Mouse (Mus musculus): Measurements from ENCODE around the gene Bcdin3d. TPM values are rescaled to one million over a fixed set of nuclear protein-coding genes. Genes with fewer than 3 reads are reported as not detected.

Gene Bcdin3d
- 6.8 and 9.1 TPM in 2 replicates for polyA plus RNA-seq (2015; fragmentation: Nextera tagmentation; extraction: Ambion mirVana)

GRCm38 (mm10) chr15:99474576-99474926 lies at the start of gene Bcdin3d:
Gene Bcdin3d (minus strand): TSS chr15:99474730.

GRCm38 (mm10) chr15:99457606-99458401 lies 16.7 kb downstream of the Bcdin3d start, which contains the start of gene Nckap5l:
Gene Nckap5l (minus strand): TSS chr15:99457748.

Other genes with a start within 250 kb of the Bcdin3d start
- gene Kcnh3, start 249.9 kb downstream of the Bcdin3d start, polyA plus RNA-seq (2015; fragmentation: Nextera tagmentation; extraction: Ambion mirVana): 0.93 and 1.0 TPM in 2 replicates
- 84.0 and 84.4 TPM in 2 replicates for gene Mcrs1, start 222.8 kb downstream of the Bcdin3d start, polyA plus RNA-seq (2015; fragmentation: Nextera tagmentation; extraction: Ambion mirVana)
- gene Prpf40b, start 179.6 kb downstream of the Bcdin3d start, polyA plus RNA-seq (2015; fragmentation: Nextera tagmentation; extraction: Ambion mirVana): 27.4 and 36.5 TPM in 2 replicates
- gene Fam186b, start 178.8 kb downstream of the Bcdin3d start, polyA plus RNA-seq (2015; fragmentation: Nextera tagmentation; extraction: Ambion mirVana): 0.95 and 1.5 TPM in 2 replicates
- gene Fmnl3, start 104.2 kb downstream of the Bcdin3d start, polyA plus RNA-seq (2015; fragmentation: Nextera tagmentation; extraction: Ambion mirVana): 13.8 and 15.7 TPM in 2 replicates
- gene Tmbim6, start 81.8 kb downstream of the Bcdin3d start, polyA plus RNA-seq (2015; fragmentation: Nextera tagmentation; extraction: Ambion mirVana): 285 and 508 TPM in 2 replicates
- 7.1 and 9.6 TPM in 2 replicates for gene Nckap5l, start 17.0 kb downstream of the Bcdin3d start, polyA plus RNA-seq (2015; fragmentation: Nextera tagmentation; extraction: Ambion mirVana)
- gene Faim2, start 53.4 kb upstream of the Bcdin3d start, polyA plus RNA-seq (2015; fragmentation: Nextera tagmentation; extraction: Ambion mirVana): 12.9 and 18.4 TPM in 2 replicates
- gene Aqp2, start 104.3 kb upstream of the Bcdin3d start, polyA plus RNA-seq (2015; fragmentation: Nextera tagmentation; extraction: Ambion mirVana): 1.4 and 4.6 TPM in 2 replicates
- gene Aqp5, start 116.1 kb upstream of the Bcdin3d start, polyA plus RNA-seq (2015; fragmentation: Nextera tagmentation; extraction: Ambion mirVana): 0.41 and 1.4 TPM in 2 replicates
- gene Aqp6, start 126.7 kb upstream of the Bcdin3d start, polyA plus RNA-seq (2015; fragmentation: Nextera tagmentation; extraction: Ambion mirVana): not detected in 2 replicates
- gene Racgap1, start 176.9 kb upstream of the Bcdin3d start, polyA plus RNA-seq (2015; fragmentation: Nextera tagmentation; extraction: Ambion mirVana): 26.2 and 30.6 TPM in 2 replicates
- 1.4 and 2.3 TPM in 2 replicates for gene Asic1, start 195.6 kb upstream of the Bcdin3d start, polyA plus RNA-seq (2015; fragmentation: Nextera tagmentation; extraction: Ambion mirVana)
- 24.2 and 30.4 TPM in 2 replicates for gene Smarcd1, start 227.4 kb upstream of the Bcdin3d start, polyA plus RNA-seq (2015; fragmentation: Nextera tagmentation; extraction: Ambion mirVana)
- gene Gm17349, start 230.8 kb upstream of the Bcdin3d start, polyA plus RNA-seq (2015; fragmentation: Nextera tagmentation; extraction: Ambion mirVana): not detected in 2 replicates
- 8.4 and 17.2 TPM in 2 replicates for gene Gpd1, start 242.8 kb upstream of the Bcdin3d start, polyA plus RNA-seq (2015; fragmentation: Nextera tagmentation; extraction: Ambion mirVana)